Mouse (Mus musculus) bone marrow macrophage, adult 2 months (primary cell): ENCODE results near the gene Pcna. TPM values are rescaled to one million over a fixed set of nuclear protein-coding genes. Genes with fewer than 3 reads are reported as not detected.
"Not testable (repeated sequence)": the region's sequence is repeated elsewhere in the genome, so short reads cannot be mapped to it uniquely, and the experiment has no call there.

ENCODE experiments used
- H3K27ac ChIP-seq: 2 replicates; pipeline ENCODE4 v1.5.1; 2012; ENCODE audit warnings: low read depth, low read length; ENCODE audit not compliant: insufficient read depth
- H3K4me1 ChIP-seq: 2 replicates; pipeline ENCODE4 v1.6.1; 2012; ENCODE audit warnings: low read length; ENCODE audit not compliant: control insufficient read depth, insufficient read depth
- H3K4me3 ChIP-seq: 2 replicates; pipeline ENCODE4 v1.5.1; 2012; ENCODE audit warnings: mild to moderate bottlenecking, low read length, moderate library complexity; ENCODE audit not compliant: insufficient read depth
- CTCF ChIP-seq: IDR thresholded peaks from 2 replicates; pipeline ENCODE4 v1.5.1; 2012; ENCODE audit warnings: low read depth, mild to moderate bottlenecking, low read length, moderate library complexity
- POLR2A ChIP-seq: IDR thresholded peaks from 2 replicates; pipeline ENCODE4 v1.6.1; 2012; ENCODE audit warnings: mild to moderate bottlenecking, low read depth, low read length, borderline replicate concordance
- polyA plus RNA-seq: library from polyadenylated mRNA; stranded (reverse); fragments of >200 nt; gene quantifications from 2 replicates; pipeline ENCODE4 v1.2.4, GENCODE M21; 2012; ENCODE audit not compliant: missing spikeins, insufficient read depth, insufficient read length

Pcna gene
- 318 and 323 TPM in 2 replicates for polyA plus RNA-seq

GRCm38 (mm10) chr2:132252542-132253528 is at the start of gene Pcna:
TSS of gene Pcna (minus strand) at chr2:132253314.
- peak within 1 kb of the TSS; percentile 62 for H3K27ac ChIP-seq
- H3K4me3 ChIP-seq, result peak within 1 kb of the TSS; percentile 71
- TF ChIP-seq CTCF (no peak), POLR2A (peak; percentile 47; the same call in 1 of the 2 replicates)
- peaks cover 17% of the 10 kb centered on the region for H3K4me1 ChIP-seq

- no peak for TF ChIP-seq CTCF
- no peak for TF ChIP-seq POLR2A
- H3K4me1 ChIP-seq, result no peaks in the 10 kb centered on the region
- H3K27ac ChIP-seq, result no peak overlapping the region
- H3K4me3 ChIP-seq, result no peak overlapping the region
Measured at GRCm38 (mm10) chr2:132301436-132301835, 48.3 kb upstream of the Pcna start.

GRCm38 (mm10) chr2:132298250-132298649 is 45.1 kb upstream of the Pcna start:
- no peak for TF ChIP-seq CTCF
- TF ChIP-seq POLR2A, result no peak
- no peak overlapping the region for H3K27ac ChIP-seq
- H3K4me3 ChIP-seq, result no peak overlapping the region
- peaks cover 4% of the 10 kb centered on the region for H3K4me1 ChIP-seq

- H3K4me3 ChIP-seq, result no peak overlapping the region
- no peak for TF ChIP-seq POLR2A
- no peak for TF ChIP-seq CTCF
- H3K4me1 ChIP-seq, result peaks cover 17% of the 10 kb centered on the region
- H3K27ac ChIP-seq, result no peak overlapping the region
Measured at GRCm38 (mm10) chr2:132293694-132294450, 40.8 kb upstream of the Pcna start.

- Histone ChIP-seq H3K4me1 (peaks cover 17% of the 10 kb centered on the region), H3K4me3 (no peak overlapping the region), H3K27ac (no peak overlapping the region)
- TF ChIP-seq POLR2A, result no peak
- TF ChIP-seq CTCF, result no peak
Measured at GRCm38 (mm10) chr2:132292083-132292482, 39.0 kb upstream of the Pcna start.

- Histone ChIP-seq H3K27ac (no peak overlapping the region), H3K4me3 (no peak overlapping the region), H3K4me1 (peaks cover 21% of the 10 kb centered on the region)
- TF ChIP-seq CTCF (no peak), POLR2A (no peak)
Measured at GRCm38 (mm10) chr2:132291265-132291664, 38.2 kb upstream of the Pcna start.

GRCm38 (mm10) chr2:132290808-132291207 is 37.7 kb upstream of the Pcna start:
- Histone ChIP-seq H3K4me1 (peaks cover 24% of the 10 kb centered on the region), H3K27ac (no peak overlapping the region), H3K4me3 (no peak overlapping the region)
- TF ChIP-seq POLR2A, result no peak
- TF ChIP-seq CTCF, result no peak

GRCm38 (mm10) chr2:132289213-132289612 is 36.1 kb upstream of the Pcna start:
- H3K4me1 ChIP-seq, result peaks cover 38% of the 10 kb centered on the region
- H3K4me3 ChIP-seq, H3K27ac ChIP-seq: not testable (repeated sequence)

- TF ChIP-seq POLR2A, result no peak
- TF ChIP-seq CTCF, result no peak
- Histone ChIP-seq H3K27ac (peak overlapping the region; percentile 77), H3K4me1 (peaks cover 52% of the 10 kb centered on the region), H3K4me3 (no peak overlapping the region)
Measured at GRCm38 (mm10) chr2:132286376-132287076, 33.4 kb upstream of the Pcna start.

- not testable (repeated sequence) for H3K4me3 ChIP-seq
- peaks cover 46% of the 10 kb centered on the region for H3K4me1 ChIP-seq
- peak overlapping the region; percentile 52 for H3K27ac ChIP-seq
Measured at GRCm38 (mm10) chr2:132285722-132286121, 32.6 kb upstream of the Pcna start.
